Mouse (Mus musculus) embryonic fibroblast, embryonic 13.5 days (primary cell): ENCODE results near the gene Adamts20. TPM values are rescaled to one million over a fixed set of nuclear protein-coding genes. Genes with fewer than 3 reads are reported as not detected.
"Not testable (repeated sequence)": the region's sequence is repeated elsewhere in the genome, so short reads cannot be mapped to it uniquely, and the experiment has no call there.

Experiments
- H3K27ac ChIP-seq: 2 replicates; pipeline ENCODE4 v1.5.1; 2012; ENCODE audit warnings: low read length, control low read depth, inconsistent platforms; ENCODE audit not compliant: insufficient read depth
- H3K4me1 ChIP-seq: 2 replicates; pipeline ENCODE4 v1.6.1; 2011; ENCODE audit warnings: low read length; ENCODE audit not compliant: control insufficient read depth, insufficient read depth
- H3K4me3 ChIP-seq: 2 replicates; pipeline ENCODE4 v1.5.1; 2011; ENCODE audit warnings: mild to moderate bottlenecking, control low read depth, low read length; ENCODE audit not compliant: insufficient read depth
- CTCF ChIP-seq: IDR thresholded peaks from 2 replicates; pipeline ENCODE4 v1.5.1; 2011; ENCODE audit warnings: mild to moderate bottlenecking, control low read depth, low read length, moderate library complexity, borderline replicate concordance; ENCODE audit not compliant: insufficient read depth
- POLR2A ChIP-seq: IDR thresholded peaks from 2 replicates; pipeline ENCODE4 v1.6.1; 2011; ENCODE audit warnings: low read depth, mild to moderate bottlenecking, control low read depth, low read length, moderate library complexity
- polyA plus RNA-seq: library from polyadenylated mRNA; stranded (reverse); fragments of >200 nt; gene quantifications from 2 replicates; pipeline ENCODE4 v1.2.4, GENCODE M21; 2011; ENCODE audit warnings: low read depth; ENCODE audit not compliant: missing spikeins, insufficient read length

Adamts20 gene
- 0.12 and 0.91 TPM in 2 replicates for polyA plus RNA-seq

GRCm38 (mm10) chr15:94465318-94465717, at the start of gene Adamts20:
Gene Adamts20, minus strand, starts transcription at chr15:94465418.
- no peak for TF ChIP-seq POLR2A
- no peak for TF ChIP-seq CTCF
- Histone ChIP-seq H3K4me1 (no peaks in the 10 kb centered on the region), H3K27ac (no peak within 1 kb of the TSS), H3K4me3 (no peak within 1 kb of the TSS)

DNA sequence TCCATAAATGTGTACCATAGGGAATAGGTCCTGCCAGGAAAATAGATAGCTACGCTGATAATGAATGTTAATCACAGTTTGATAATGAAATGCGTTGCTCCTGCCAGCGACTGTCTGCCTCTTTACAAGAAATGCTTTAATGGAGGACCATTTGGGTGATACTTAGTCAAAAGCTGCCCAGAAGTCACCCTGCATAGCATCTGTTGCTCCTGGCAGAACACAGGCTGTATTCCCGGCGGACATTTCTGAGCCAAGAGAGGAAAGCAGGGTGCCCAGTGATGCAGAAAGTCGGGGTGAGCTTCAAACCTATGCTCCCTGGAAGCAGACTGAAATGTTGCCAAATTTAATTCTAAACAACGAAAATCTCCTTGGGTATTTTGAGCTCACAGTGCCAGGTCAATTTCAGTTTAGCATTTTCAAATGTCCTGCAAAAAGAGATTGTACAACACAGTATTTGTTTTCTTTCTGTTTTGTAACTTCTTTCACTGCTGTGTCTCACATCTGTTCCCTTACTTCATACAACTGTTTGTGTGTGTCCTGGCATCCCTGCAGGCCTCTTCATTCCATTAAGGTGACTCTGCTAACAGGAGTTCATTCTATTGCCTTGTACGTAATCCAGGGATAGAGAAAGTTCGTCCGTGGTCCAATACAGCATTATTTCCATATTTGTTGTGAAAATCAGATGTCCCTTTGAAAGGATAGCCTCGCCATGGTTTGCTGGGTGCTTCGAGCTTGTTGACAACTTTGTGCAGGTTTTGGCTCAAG, 38.4 kb upstream of the Adamts20 start:
- H3K4me1 ChIP-seq, result no peaks in the 10 kb centered on the region; the same call in 1 of the 2 replicates
- H3K4me3 ChIP-seq, result no peak overlapping the region
- H3K27ac ChIP-seq, result peak overlapping the region; percentile 59
- TF ChIP-seq CTCF (no peak), POLR2A (no peak)

- no peak for TF ChIP-seq POLR2A
- no peak for TF ChIP-seq CTCF
- H3K4me3 ChIP-seq, result no peak overlapping the region
- H3K27ac ChIP-seq, result no peak overlapping the region
- H3K4me1 ChIP-seq, result no peaks in the 10 kb centered on the region; the same call in 1 of the 2 replicates
Measured at GRCm38 (mm10) chr15:94499260-94499659, 34.0 kb upstream of the Adamts20 start.

- no peak overlapping the region for H3K27ac ChIP-seq
- no peak for TF ChIP-seq POLR2A
- TF ChIP-seq CTCF, result no peak
- no peaks in the 10 kb centered on the region for H3K4me1 ChIP-seq
- H3K4me3 ChIP-seq, result no peak overlapping the region
Measured at GRCm38 (mm10) chr15:94495936-94496335, 30.7 kb upstream of the Adamts20 start.

DNA sequence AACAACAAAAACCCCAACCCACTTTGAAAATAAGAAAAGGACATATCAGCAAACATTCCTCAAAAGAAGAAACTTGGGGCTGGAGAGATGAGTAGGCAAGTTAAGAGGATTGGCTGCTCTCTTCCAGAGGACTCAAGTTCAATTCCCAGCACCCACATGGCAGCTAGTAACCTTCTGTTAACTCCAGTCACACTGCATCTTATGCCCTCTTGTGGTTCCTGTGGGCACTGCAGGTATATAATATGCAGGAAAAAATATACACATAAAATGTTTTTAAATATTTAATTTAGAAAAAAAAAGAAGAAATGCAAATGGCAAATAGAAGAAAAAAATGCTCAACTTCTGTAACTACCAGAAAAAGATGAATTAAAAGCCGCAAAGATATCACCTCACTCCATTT, 29.2 kb upstream of the Adamts20 start:
- no peak overlapping the region for H3K4me3 ChIP-seq
- TF ChIP-seq POLR2A, result no peak
- TF ChIP-seq CTCF, result no peak
- H3K27ac ChIP-seq, result no peak overlapping the region
- no peaks in the 10 kb centered on the region for H3K4me1 ChIP-seq

- no peak overlapping the region for H3K4me3 ChIP-seq
- TF ChIP-seq CTCF (no peak), POLR2A (no peak)
- H3K27ac ChIP-seq, result no peak overlapping the region
- H3K4me1 ChIP-seq, result no peaks in the 10 kb centered on the region
Measured at GRCm38 (mm10) chr15:94489433-94489832, 24.2 kb upstream of the Adamts20 start.

DNA sequence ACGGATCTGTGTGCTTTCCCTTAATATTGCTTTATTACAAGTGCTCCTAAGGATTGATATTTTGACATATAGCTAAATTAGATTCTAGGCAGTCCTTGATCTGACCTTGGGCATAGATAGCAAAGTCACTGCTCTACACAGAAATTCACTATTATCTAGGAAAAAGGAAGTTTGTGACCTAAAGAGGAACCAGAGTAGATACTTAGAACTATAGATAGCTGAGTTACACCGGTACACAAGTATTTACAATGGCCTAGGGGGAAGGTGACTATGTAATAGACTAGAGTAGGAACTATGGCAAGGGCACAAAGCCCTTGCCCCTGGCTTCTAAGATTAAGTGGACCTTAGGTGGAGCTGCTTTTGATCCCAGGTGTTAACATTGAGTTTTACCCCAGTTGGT, 22.8 kb upstream of the Adamts20 start:
- H3K4me1 ChIP-seq, H3K27ac ChIP-seq, H3K4me3 ChIP-seq: not testable (repeated sequence)

DNA sequence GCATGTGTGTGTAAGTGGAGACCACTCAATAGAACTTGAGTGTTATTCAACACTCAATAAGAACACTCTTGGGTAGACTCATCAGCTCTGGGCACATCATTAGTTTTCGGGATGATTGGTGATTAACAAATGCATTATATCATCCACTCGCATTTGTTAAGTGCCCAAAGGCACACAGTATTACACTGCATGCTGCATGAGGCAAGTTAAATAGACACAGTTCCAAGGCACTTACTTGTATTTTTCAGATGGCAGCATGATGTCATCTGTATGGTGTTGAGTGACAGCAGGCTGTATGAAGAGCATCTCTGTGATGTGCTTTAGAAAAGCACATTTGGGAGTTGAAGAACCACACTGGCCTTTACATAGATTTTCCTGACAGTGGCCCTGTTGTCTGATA, 17.3 kb upstream of the Adamts20 start:
- H3K27ac ChIP-seq, result no peak overlapping the region
- no peak overlapping the region for H3K4me3 ChIP-seq
- TF ChIP-seq POLR2A (no peak), CTCF (no peak)
- no peaks in the 10 kb centered on the region for H3K4me1 ChIP-seq

- TF ChIP-seq POLR2A (no peak), CTCF (no peak)
- no peaks in the 10 kb centered on the region for H3K4me1 ChIP-seq
- no peak overlapping the region for H3K27ac ChIP-seq
- no peak overlapping the region for H3K4me3 ChIP-seq
Measured at GRCm38 (mm10) chr15:94480792-94481191, 15.6 kb upstream of the Adamts20 start.

- Histone ChIP-seq H3K27ac (no peak overlapping the region), H3K4me1 (no peaks in the 10 kb centered on the region), H3K4me3 (no peak overlapping the region)
- TF ChIP-seq CTCF (no peak), POLR2A (no peak)
Measured at GRCm38 (mm10) chr15:94480248-94480647, 15.0 kb upstream of the Adamts20 start.
